Mouse (Mus musculus) heart, postnatal 0 days (tissue): ENCODE data around the gene Chm.

Source experiments
- CTCF ChIP-seq: IDR thresholded peaks from 2 replicates; pipeline ENCODE4 v1.5.1; 2016; ENCODE audit warnings: antibody characterized with exemption, control low read depth, low read depth
- EP300 ChIP-seq: IDR thresholded peaks from 2 replicates; pipeline ENCODE4 v1.6.1; 2016; ENCODE audit warnings: antibody characterized with exemption, low read depth

GRCm38 (mm10) chrX:113074823-113075222 lies 110.5 kb downstream of the Chm start:
- TF ChIP-seq CTCF (no peak), EP300 (no peak)
